Mouse (Mus musculus) limb, embryonic 13.5 days (tissue): ENCODE results near the gene Gpr180. TPM values are rescaled to one million over a fixed set of nuclear protein-coding genes. Genes with fewer than 3 reads are reported as not detected.
A peak's percentile ranks its signal among the peaks of the same experiment; 100 is the strongest.
"Not testable (repeated sequence)": the region's sequence is repeated elsewhere in the genome, so short reads cannot be mapped to it uniquely, and the experiment has no call there.

Source experiments
- ATAC-seq: fragments of 200-750 bp; cut with Nextera tagmentation; 2 replicates; pipeline ENCODE4 v1.8.0; 2017; ENCODE audit warnings: low read depth, moderate number of reproducible peaks, moderate TSS enrichment; ENCODE audit not compliant: low FRiP score
- H3K27ac ChIP-seq: fragments of 300-500 bp; sonication (generic); 2 replicates; pipeline ENCODE4 v1.5.1; 2015; ENCODE audit warnings: inconsistent platforms, mild to moderate bottlenecking, moderate library complexity
- H3K27me3 ChIP-seq: fragments of 300-500 bp; sonication (generic); 2 replicates; pipeline ENCODE4 v1.6.1; 2015; ENCODE audit warnings: mild to moderate bottlenecking, inconsistent platforms
- H3K36me3 ChIP-seq: fragments of 300-500 bp; sonication (generic); 2 replicates; pipeline ENCODE4 v1.6.1; 2015; ENCODE audit warnings: inconsistent platforms, mild to moderate bottlenecking, moderate library complexity
- H3K4me1 ChIP-seq: fragments of 300-500 bp; sonication (generic); 2 replicates; pipeline ENCODE4 v1.6.1; 2015; ENCODE audit warnings: inconsistent platforms
- H3K4me2 ChIP-seq: fragments of 300-500 bp; sonication (generic); replicated peaks from 2 replicates; pipeline ENCODE4 v1.6.1; 2015; ENCODE audit warnings: inconsistent platforms, mild to moderate bottlenecking, moderate library complexity
- H3K4me3 ChIP-seq: fragments of 300-500 bp; sonication (generic); 2 replicates; pipeline ENCODE4 v1.5.1; 2015; ENCODE audit warnings: moderate library complexity, mild to moderate bottlenecking, inconsistent platforms
- H3K9ac ChIP-seq: fragments of 300-500 bp; sonication (generic); 2 replicates; pipeline ENCODE4 v1.6.1; 2015; ENCODE audit warnings: mild to moderate bottlenecking, inconsistent platforms
- H3K9me3 ChIP-seq: fragments of 300-500 bp; sonication (generic); 2 replicates; pipeline ENCODE4 v1.6.1; 2016; ENCODE audit warnings: inconsistent platforms
- WGBS: fragments of 180-500 bp; shearing (Covaris S2); methylation state at CpG from one replicate; pipeline ENCODE4 v1.1.7; 2015; 5-methylcytosine and 5-hydroxymethylcytosine counted together
- polyA plus RNA-seq: library from polyadenylated mRNA; unstranded; fragments of >200 nt; fragmentation: Nextera tagmentation; extraction: Ambion mirVana; gene quantifications from 2 replicates; pipeline ENCODE4 v1.2.1, GENCODE M21; 2015

Gene Gpr180
- polyA plus RNA-seq, 1 experiment from 2014 or later = 71.8 TPM

GRCm38 (mm10) chr14:118131472-118131871 lies 5.5 kb upstream of the Gpr180 start:
- ATAC-seq = no peak
- WGBS = 78% methylated on average over 7 of the region's 7 CpGs
- 0 out of 2 replicates have a peak, but pooled peaks cover 4% of the 10 kb centered on the region for H3K27me3 ChIP-seq
- peak overlapping the region; percentile 83 for H3K4me3 ChIP-seq
- peaks cover 21% of the 10 kb centered on the region for H3K4me1 ChIP-seq
- no peak overlapping the region for H3K27ac ChIP-seq
- H3K4me2 ChIP-seq = peak overlapping the region; percentile 87
- H3K9me3 ChIP-seq = no peaks in the 10 kb centered on the region
- peak overlapping the region; percentile 85 for H3K9ac ChIP-seq
- H3K36me3 ChIP-seq = peaks cover 31% of the 10 kb centered on the region

GRCm38 (mm10) chr14:118131931-118132641 lies 4.9 kb upstream of the Gpr180 start:
- Histone ChIP-seq H3K27me3 (0 out of 2 replicates have a peak, but pooled peaks cover 4% of the 10 kb centered on the region), H3K4me1 (peaks cover 21% of the 10 kb centered on the region), H3K4me3 (peak overlapping the region; percentile 83), H3K9me3 (no peaks in the 10 kb centered on the region), H3K36me3 (peaks cover 25% of the 10 kb centered on the region), H3K9ac (peak overlapping the region; percentile 85), H3K4me2 (peak overlapping the region; percentile 87), H3K27ac (peak overlapping the region; percentile 11; the same call in 1 of the 2 replicates)
- WGBS = 14% methylated on average over 21 of the region's 21 CpGs
- peak; percentile 3; the same call in 1 of the 2 replicates for ATAC-seq

- Histone ChIP-seq H3K27me3 (0 out of 2 replicates have a peak, but pooled peaks cover 4% of the 10 kb centered on the region), H3K4me2 (peak within 1 kb of the TSS; percentile 87)
- WGBS = under 1% methylated on average over 28 of the region's 28 CpGs
These were observed 4.3 kb upstream of the Gpr180 start, which contains the start of gene Tgds for GRCm38 (mm10) chr14:118132642-118132977. Gene Tgds, minus strand, starts transcription at chr14:118132755.

GRCm38 (mm10) chr14:118137487-118137886 lies 529 bp downstream of the Gpr180 start:
- Histone ChIP-seq H3K4me3 (peak overlapping the region; percentile 85), H3K27me3 (0 out of 2 replicates have a peak, but pooled peaks cover 4% of the 10 kb centered on the region), H3K27ac (no peak overlapping the region), H3K36me3 (peaks cover 35% of the 10 kb centered on the region), H3K9me3 (no peaks in the 10 kb centered on the region), H3K4me1 (peaks cover 17% of the 10 kb centered on the region), H3K9ac (peak overlapping the region; percentile 92), H3K4me2 (peak overlapping the region; percentile 80)
- 1% methylated on average over 13 of the region's 13 CpGs for WGBS
- ATAC-seq = no peak

More at GRCm38 (mm10) chr14:118132642-118132977, 4.3 kb upstream of the Gpr180 start, which contains the start of gene Tgds:
- ATAC-seq = peak; percentile 77
- Histone ChIP-seq H3K4me1 (peaks cover 21% of the 10 kb centered on the region), H3K9me3 (no peaks in the 10 kb centered on the region), H3K4me3 (peak within 1 kb of the TSS; percentile 83), H3K27ac (peak within 1 kb of the TSS; percentile 11; the same call in 1 of the 2 replicates), H3K9ac (peak within 1 kb of the TSS; percentile 85), H3K36me3 (peaks cover 19% of the 10 kb centered on the region)

- Histone ChIP-seq H3K27ac (no peak overlapping the region), H3K27me3 (no peaks in the 10 kb centered on the region), H3K9me3 (no peaks in the 10 kb centered on the region), H3K36me3 (peaks cover 58% of the 10 kb centered on the region), H3K4me1 (peaks cover 9% of the 10 kb centered on the region), H3K4me2 (no peak overlapping the region), H3K9ac (no peak overlapping the region), H3K4me3 (no peak overlapping the region)
- no peak for ATAC-seq
- WGBS = 93% methylated on average over 5 of the region's 5 CpGs
These were observed 5.3 kb downstream of the Gpr180 start for GRCm38 (mm10) chr14:118142283-118142682.

GRCm38 (mm10) chr14:118148046-118148445 lies 11.1 kb downstream of the Gpr180 start:
- no peaks in the 10 kb centered on the region for H3K4me1 ChIP-seq
- no peak overlapping the region for H3K4me3 ChIP-seq
- 92% methylated on average over 13 of the region's 13 CpGs for WGBS
- no peak overlapping the region for H3K9ac ChIP-seq
- H3K27me3 ChIP-seq = no peaks in the 10 kb centered on the region
- no peaks in the 10 kb centered on the region for H3K9me3 ChIP-seq
- H3K36me3 ChIP-seq = peaks cover 49% of the 10 kb centered on the region
- no peak overlapping the region for H3K27ac ChIP-seq
- ATAC-seq = no peak
- H3K4me2 ChIP-seq = no peak overlapping the region

GRCm38 (mm10) chr14:118148554-118148953 lies 11.6 kb downstream of the Gpr180 start:
- no peak for ATAC-seq
- no peak overlapping the region for H3K9ac ChIP-seq
- no peaks in the 10 kb centered on the region for H3K4me1 ChIP-seq
- 89% methylated on average over 10 of the region's 10 CpGs for WGBS
- H3K9me3 ChIP-seq = no peaks in the 10 kb centered on the region
- H3K27me3 ChIP-seq = no peaks in the 10 kb centered on the region
- H3K4me3 ChIP-seq = no peak overlapping the region
- H3K27ac ChIP-seq = no peak overlapping the region
- no peak overlapping the region for H3K4me2 ChIP-seq
- H3K36me3 ChIP-seq = peaks cover 50% of the 10 kb centered on the region

- no peak overlapping the region for H3K4me2 ChIP-seq
- H3K9me3 ChIP-seq = no peaks in the 10 kb centered on the region
- no peak for ATAC-seq
- H3K27ac ChIP-seq = no peak overlapping the region
- H3K4me1 ChIP-seq = no peaks in the 10 kb centered on the region
- no peak overlapping the region for H3K9ac ChIP-seq
- 87% methylated on average over 26 of the region's 26 CpGs for WGBS
- peaks cover 66% of the 10 kb centered on the region for H3K36me3 ChIP-seq
- no peaks in the 10 kb centered on the region for H3K27me3 ChIP-seq
- no peak overlapping the region for H3K4me3 ChIP-seq
These were observed 13.9 kb downstream of the Gpr180 start for GRCm38 (mm10) chr14:118150656-118151551.

GRCm38 (mm10) chr14:118151651-118152293 lies 14.8 kb downstream of the Gpr180 start:
- Histone ChIP-seq H3K4me1 (no peaks in the 10 kb centered on the region), H3K27ac (no peak overlapping the region), H3K4me3 (no peak overlapping the region), H3K4me2 (no peak overlapping the region), H3K9me3 (no peaks in the 10 kb centered on the region), H3K9ac (no peak overlapping the region), H3K27me3 (no peaks in the 10 kb centered on the region), H3K36me3 (peaks cover 69% of the 10 kb centered on the region)
- WGBS = 77% methylated on average over 5 of the region's 5 CpGs
- ATAC-seq = no peak

GRCm38 (mm10) chr14:118152294-118152651 lies 15.3 kb downstream of the Gpr180 start:
- Histone ChIP-seq H3K27ac (no peak overlapping the region), H3K36me3 (peaks cover 66% of the 10 kb centered on the region), H3K4me2 (no peak overlapping the region), H3K9me3 (no peaks in the 10 kb centered on the region), H3K4me3 (no peak overlapping the region), H3K4me1 (no peaks in the 10 kb centered on the region), H3K27me3 (no peaks in the 10 kb centered on the region), H3K9ac (no peak overlapping the region)
- ATAC-seq = no peak
- WGBS = 93% methylated on average over 8 of the region's 8 CpGs

- not testable (repeated sequence) for ATAC-seq, H3K27me3 ChIP-seq, H3K4me2 ChIP-seq, H3K4me1 ChIP-seq, H3K27ac ChIP-seq, H3K9me3 ChIP-seq, H3K4me3 ChIP-seq, H3K9ac ChIP-seq
- 96% methylated on average over 16 of the region's 16 CpGs for WGBS
- peaks cover 76% of the 10 kb centered on the region for H3K36me3 ChIP-seq
These were observed 19.1 kb downstream of the Gpr180 start for GRCm38 (mm10) chr14:118156056-118156455.

GRCm38 (mm10) chr14:118156740-118157139 lies 19.8 kb downstream of the Gpr180 start:
- H3K27ac ChIP-seq = no peak overlapping the region
- no peak for ATAC-seq
- H3K27me3 ChIP-seq = no peaks in the 10 kb centered on the region
- no peaks in the 10 kb centered on the region for H3K4me1 ChIP-seq
- no peak overlapping the region for H3K4me3 ChIP-seq
- no peak overlapping the region for H3K4me2 ChIP-seq
- WGBS = 86% methylated on average over 10 of the region's 10 CpGs
- H3K36me3 ChIP-seq = peaks cover 83% of the 10 kb centered on the region
- no peak overlapping the region for H3K9ac ChIP-seq
- no peaks in the 10 kb centered on the region for H3K9me3 ChIP-seq
